Mouse (Mus musculus) heart, adult 11 months (tissue): ENCODE results near the gene Pspn.
A peak's percentile ranks its signal among the peaks of the same experiment; 100 is the strongest.

Source experiments
- DNase-seq: peaks from one replicate; pipeline ENCODE4 v3.0.0; 2022

Gene Pspn

DNA sequence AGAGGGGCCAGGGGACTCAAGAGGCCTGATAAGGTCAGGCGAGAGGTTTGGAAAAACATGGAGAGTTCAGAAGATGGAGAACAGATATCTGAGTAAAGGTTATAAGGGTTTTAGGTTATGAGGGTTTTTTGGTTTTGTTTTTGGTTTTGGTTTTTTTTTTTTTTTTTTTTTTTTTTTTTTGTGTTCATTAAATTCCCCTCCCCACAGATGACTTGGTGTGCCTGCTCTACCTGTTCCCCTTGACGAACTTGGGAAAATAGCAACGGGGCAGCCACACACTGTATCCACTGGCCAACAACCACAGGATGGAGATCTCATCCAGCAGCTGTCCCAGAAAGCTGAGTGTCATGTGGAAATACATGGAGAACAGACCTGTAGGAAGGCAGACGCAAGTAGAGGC is 41.2 kb downstream of the Pspn start:
- DNase-seq: peak; percentile 44

DNA sequence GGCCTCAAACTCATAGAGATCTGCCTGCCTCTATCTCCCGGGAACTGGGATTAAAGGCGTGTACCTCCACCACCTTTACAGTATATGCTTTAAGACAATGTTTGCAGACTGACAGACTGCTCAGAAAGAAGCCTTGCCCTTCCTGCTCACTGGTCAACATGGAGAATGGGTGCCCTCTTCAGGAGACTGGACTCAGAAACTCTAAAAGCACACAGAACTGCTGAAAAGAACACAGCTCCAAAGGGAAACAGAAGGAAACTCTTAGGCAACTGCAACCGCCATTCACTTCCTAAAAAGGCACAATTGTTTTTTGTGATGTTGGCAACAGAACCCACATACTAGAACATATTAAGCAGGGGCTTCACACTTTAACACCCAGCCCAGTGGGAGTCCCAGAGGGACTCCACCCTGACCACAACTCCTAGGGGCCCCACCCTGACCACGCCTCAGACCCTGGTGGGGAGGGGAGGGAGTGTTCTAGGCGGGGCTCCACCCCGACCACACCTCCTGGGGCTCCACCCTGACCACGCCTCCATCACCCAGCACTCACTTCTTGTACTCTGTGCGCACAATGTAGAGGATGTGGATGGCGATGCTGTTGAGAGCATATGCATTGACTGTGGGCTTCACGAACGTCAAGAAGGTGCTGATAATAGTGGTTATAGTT is 41.9 kb downstream of the Pspn start:
- DNase-seq: peak; percentile 92

DNA sequence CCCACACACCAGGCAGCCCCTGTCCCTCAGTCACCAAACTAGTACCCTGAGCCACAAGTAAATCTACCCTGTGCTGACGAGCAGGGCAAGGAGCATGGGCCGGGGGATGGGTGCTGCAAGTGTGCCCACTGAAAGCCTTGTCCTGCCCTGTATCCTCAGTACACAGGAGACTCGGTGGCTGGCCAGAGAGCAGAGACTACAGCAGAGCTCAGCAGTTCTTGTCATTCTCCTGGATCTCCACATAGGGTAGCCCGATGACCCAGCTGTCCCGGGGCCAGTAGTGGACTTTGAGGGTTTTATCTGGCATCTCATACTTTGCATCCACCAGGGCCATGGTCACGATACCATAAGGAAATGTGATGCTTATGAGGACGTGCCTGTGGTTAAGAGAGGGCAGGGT is 44.9 kb downstream of the Pspn start:
- DNase-seq: peak; percentile 76

DNA sequence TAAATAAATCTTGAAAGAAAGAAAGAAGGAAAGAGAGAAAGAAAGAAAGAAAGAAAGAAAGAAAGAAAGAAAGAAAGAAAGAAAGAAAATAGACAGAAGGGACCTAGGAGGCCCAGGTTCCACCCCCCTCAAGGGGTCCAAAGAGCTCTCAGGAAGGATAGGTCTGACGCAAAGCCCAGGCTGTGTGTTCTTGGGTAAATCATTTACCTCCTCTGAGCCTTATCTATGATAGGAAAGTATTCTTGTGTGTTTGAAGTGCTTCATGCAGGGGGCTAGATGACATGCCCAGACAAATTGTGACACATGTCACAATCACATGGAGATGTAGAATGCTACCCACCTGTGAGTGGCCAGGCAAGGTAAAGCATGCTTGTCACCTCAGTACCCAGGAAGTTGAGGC is 47.2 kb downstream of the Pspn start:
- DNase-seq: no peak

DNA sequence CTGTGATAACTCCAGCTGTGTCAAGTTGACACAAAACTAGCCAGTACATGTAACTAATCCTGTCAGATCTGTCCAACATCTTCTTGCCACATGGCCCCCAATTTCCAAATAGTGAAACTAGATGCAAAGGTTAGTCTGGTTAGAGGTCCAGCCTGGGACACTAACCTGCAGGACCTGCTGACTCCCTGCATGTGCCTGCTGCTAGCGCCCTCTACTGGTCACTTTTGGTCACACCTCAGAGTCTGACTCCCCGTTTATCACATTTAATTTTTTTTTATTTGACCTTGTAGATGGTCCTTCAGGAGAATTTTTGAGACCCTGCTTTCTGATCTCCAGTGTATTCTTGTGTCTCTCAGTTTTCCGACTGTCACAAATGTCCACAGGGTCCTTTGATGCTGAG is 48.9 kb downstream of the Pspn start:
- peak; percentile 90 for DNase-seq
